Mouse (Mus musculus) layer of hippocampus, adult 11-12 months (tissue): Measurements from ENCODE around the gene Lzts2.
"Not testable (repeated sequence)": the region's sequence is repeated elsewhere in the genome, so short reads cannot be mapped to it uniquely, and the experiment has no call there.

ENCODE experiments used
- DNase-seq: peaks from one replicate; pipeline ENCODE4 v3.0.0; 2022; ENCODE audit warnings: low spot score

Lzts2 gene

DNA sequence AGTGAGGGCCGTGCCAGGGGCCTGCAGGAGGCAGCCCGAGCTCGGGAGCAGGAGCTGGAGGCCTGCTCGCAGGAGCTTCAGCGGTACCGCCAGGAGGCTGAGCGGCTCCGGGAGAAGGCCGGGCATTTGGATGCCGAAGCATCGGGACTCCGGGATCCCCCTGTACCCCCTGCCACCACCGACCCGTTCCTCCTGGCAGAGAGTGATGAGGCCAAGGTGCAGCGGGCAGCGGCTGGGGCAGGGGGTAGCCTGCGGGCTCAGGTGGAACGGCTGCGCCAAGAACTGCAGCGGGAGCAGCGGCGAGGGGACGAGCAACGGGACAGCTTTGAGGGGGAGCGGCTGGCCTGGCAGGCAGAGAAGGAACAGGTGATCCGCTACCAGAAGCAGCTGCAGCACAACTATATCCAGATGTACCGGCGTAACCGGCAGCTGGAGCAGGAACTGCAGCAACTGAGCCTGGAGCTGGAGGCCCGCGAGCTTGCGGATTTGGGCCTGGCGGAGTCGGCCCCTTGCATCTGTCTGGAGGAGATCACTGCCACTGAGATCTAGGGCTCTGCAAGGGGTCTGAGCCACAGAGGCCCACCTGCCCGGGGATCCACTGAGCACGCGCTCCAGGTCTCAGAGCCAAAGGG lies 11.8 kb downstream of the Lzts2 start:
- DNase-seq = no peak

DNA sequence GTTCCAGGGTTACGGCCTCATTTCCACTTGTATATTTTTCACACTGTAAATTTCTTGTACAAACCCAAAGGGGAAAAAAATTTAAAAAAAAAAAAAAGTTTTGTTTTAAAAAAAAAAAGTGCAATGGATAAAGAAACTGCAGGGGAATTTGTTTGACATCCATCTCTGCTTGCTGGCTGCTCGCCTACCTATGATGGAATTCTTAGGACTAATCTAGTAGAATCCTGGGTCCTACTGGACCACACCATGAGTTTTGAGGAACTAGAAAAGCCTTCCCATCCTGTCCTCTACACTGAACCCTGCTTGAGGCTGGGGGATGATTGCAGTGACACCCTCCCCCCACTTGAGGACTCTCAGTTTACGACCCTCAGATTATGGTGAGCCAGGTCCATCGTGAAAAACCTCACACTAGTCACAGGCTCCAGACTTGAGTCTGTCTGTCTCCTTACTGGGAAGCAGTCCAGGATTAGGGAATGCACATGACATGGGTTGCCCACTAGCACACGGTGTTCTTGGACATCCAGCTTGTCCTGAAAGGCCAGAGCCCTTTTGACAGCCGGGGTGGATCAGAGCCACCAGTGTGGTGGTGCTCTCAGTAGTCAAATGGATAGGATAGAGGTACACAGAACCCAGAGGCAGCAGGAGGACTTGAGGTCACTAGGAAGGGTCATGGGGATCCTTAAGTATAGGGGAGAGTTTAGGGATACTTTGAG lies 12.9 kb downstream of the Lzts2 start:
- no peak for DNase-seq

DNA sequence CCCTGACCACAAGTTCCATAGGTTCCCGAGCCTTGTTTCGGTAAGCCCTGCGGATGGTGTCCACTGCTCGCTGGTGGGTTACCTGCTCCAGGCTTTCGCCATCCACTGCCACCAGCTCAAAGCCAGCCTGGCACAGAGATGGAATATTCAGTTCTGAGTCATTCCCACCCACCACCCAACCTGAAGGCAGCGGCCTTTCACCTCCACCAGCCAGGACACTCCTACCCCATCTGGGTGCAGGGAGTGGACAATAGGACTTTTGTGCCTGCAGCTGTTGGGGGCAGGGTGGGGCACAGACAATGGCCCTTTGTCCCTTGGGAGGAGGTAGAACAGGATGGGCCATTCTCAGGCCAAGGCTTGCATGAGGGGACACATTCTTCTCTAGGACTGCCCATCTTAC lies 13.6 kb downstream of the Lzts2 start:
- peak; percentile 65 for DNase-seq

DNA sequence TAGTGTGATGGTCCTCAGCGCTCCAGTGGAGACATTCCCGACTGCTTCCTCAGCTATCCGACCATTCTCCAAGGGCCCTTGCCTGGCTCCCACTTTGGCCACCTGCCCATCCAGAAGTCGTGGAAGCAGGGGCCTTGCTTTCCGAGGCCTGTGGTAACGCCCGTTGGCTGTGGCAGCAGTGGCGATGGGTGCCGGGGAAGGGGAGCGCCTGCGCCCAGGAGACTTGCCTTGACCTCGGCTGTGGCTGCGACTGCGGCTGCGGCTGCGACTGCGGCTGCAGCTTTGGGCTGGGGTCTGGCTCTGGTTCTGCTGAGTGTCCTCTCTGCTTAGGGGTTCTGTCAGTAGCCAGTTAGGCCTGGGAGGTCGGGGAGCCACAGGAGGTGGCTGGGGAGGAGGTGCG lies 14.5 kb downstream of the Lzts2 start:
- no peak for DNase-seq

DNA sequence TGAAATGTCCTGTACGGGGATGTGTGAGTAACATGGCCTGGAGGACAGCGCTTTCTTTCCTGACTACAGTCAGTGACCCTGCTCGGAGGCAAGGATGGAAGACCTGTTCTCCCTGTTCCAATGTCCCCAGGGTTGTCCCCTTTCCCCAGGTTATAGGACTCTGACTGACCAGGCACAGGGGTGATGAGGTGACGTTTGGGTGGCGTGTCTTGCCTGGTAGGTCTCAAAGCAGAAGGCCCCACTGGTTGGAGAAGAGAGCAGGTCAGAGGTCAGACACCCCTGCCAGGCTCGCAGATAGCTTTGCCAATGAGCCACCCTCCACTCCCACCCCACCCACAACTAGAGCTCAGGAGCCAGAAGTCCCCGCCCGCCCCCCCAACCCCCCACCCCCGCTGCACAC lies 15.4 kb downstream of the Lzts2 start:
- no peak for DNase-seq

DNA sequence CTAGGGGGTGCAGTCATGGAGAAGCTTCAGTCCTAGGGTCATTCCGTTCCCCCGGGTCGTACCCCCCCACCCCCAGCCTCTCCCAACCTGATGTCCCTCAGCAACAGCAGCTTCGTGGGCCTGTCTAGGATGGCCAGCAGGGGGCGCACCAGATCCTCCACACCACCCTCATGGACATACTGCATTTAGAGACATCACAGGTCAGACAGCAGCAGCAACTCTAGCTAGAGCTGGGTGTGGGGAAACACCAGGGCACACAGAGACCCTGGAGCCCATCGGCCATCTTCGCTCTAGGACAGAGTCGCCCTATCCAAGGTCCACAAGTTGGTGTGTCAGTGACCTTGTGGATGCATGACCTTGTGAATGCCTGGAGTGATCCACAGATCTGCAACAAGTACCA lies 15.9 kb downstream of the Lzts2 start:
- DNase-seq = peak; percentile 76

DNA sequence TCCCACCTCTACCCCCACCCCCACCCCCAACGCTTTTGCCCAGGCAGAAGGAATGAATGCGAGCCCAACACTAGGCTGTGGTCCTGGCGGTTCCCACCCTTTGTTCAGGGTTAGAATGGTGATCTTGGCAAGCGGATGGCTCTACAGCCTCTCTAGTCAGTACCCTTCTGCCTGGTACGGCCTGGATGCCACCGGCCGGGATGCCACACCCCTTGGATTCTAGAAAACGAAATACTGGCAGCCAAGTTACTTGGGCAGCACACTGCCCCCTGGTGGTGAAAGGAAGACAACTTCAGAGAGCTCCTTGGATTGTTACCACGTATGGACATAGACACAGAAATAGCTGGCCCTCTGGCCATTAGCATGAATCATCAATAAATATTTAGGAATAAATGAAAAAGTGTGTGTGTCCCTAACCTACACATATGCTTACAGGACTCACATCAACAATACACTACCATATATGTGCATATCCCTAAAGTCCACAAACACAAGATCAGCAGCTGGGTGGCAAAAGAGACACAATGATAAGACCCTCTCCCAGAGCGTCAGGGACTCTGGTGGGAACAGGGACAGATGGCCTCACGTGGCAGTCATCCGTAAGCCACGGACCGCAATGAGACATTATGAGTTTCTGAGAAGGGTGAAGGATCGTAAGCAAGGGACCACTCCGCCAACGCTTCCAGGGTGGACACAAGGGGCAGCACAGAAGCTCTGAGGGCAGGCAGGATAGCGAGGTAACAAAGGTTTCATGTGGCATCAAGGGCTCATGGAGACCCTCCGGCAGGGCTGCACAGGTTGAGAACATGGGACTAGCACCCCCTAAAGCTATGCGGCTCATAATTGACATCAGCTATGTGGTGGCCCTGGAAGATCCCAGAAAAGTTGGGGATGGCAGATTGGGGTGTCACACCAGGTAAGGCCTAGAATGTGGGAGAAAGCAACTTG lies 16.8 kb downstream of the Lzts2 start:
- peak; percentile 89 for DNase-seq

DNA sequence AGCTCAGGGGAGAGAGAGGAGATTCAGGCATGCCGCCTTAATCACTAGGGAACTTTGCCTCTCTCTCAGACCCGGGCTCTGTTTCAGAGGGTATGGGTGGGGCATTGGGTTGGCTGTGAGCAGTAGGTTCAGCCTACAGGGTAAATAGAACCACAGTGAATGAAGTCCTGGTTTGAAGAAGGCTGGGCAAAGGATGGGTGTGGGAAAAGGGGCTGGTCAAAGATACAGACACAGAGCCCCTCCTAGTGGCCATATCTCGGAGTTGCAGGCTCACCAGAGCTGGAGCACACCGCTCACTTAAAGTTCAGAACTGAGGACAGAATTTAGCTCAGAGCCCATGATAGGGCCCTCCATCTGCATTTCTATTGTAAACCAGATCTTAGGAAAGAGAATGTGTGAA lies 17.6 kb downstream of the Lzts2 start:
- DNase-seq = peak; percentile 86

DNA sequence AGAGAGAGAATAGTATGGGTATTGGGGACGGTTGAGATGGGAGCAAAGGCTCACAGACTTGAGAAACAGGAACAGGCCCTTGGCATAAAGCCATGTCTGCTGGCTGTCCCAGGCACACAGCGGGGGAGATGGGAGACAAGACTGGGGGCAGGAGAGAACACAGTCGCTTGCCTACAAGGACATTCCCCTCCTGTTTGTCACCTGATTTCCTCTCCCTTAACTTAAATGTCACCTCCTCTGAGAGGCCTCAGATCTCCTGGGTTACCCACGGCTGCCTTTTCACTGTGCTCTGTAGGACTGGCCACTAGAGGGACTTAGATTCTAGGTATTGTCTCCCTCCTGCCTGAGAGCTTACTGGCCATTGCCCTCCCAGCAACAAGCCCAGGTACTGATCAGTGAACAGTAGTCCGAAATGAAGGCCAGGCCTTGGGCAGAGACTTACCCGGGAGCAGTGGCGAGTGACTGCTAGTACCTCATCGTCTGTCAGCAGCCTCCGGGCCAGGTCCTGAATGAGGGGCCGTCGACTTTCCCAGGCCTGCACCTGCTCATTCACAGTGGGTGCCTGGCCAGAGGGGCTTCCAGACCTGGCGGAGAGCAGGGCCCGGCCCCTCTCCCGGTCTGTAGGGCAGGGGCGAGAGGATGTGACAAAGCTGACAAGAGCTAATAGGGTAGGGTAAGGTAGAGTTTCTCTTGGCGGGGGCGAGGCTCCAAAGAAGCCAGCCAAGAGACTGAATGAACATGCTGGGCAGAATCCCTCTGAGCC lies 18.5 kb downstream of the Lzts2 start:
- no peak for DNase-seq

DNA sequence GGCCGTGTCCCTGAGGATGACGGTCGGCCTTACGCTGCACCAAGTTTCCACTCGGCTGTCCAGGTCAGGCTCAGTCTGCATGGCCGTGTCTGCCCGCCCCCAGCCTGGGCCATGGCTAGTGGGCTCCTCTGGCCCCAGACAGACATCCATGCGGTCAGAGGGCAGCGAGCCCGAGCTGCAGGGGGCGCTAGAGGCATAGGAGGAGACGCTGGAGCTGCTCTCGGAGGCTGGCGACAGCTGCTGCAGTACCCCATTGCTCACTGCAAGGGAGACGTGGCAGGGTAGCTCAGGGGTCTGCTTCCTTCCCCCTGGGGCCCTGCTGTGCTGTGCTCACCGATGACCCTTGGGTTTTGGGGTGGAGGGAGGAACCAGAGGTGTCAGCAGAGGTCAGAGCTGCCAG lies 22.7 kb downstream of the Lzts2 start:
- DNase-seq = no peak

DNA sequence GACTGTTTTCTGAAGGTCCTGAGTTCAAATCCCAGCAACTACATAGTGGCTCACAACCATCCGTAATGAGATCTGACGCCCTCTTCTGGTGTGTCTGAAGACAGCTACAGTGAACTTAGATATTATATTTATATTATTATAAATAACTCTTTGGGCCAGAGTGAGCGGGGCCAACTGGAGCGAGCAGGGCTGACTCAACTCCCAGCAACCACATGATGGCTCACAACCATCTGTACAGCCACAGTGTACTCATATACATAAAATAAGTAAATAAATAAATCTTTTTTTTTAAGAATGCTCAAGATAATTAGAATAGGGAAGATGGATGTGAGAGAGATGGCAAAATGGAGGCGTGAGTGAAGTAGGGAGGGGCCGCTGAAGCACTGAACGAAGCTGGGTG lies 24.0 kb downstream of the Lzts2 start:
- not testable (repeated sequence) for DNase-seq

DNA sequence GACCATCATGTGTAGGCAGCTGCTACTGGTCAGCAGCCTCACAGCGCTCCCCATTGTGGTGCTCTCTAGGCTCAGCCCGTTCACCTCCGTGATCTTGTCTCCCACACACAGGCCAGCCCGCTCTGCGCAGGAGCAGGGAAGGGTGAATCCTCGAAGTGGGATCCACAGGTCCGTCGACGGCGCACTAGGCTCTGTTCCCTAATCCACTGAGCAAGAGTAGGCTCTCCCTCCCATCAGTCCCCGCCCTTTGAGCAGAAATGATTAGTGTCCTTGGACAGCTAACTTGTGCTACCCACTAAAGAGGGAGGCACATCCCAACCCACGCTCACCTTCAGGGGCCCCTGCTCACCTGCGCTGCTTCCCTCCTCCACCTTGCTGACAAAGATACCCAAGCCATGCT lies 26.0 kb downstream of the Lzts2 start:
- no peak for DNase-seq

DNA sequence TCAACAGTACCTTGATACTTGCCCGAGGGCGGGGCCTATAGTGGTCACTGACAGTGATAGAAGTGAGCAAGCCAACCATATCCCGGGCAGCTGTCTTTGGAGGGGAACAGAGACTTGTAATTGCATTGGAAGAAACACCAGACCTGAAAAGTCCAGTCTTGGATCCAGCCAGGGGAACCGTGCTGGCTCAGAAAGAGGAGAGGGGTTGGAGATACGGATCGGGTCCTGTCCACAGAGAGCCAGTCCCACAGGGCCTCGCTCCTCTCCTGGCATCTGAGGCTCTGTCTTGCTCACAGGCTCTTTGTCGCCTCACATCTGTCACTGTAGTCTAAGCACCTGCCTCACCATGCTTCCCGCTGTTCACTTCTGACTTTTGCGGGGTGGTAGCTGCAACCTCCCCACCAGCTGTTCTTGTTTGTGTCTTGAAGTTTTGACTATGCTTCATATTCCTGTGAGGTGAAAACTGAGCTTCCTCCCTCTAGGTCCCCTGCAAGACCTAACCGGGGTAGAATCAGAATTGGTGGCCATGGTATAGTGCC lies 30.2 kb downstream of the Lzts2 start:
- no peak for DNase-seq

DNA sequence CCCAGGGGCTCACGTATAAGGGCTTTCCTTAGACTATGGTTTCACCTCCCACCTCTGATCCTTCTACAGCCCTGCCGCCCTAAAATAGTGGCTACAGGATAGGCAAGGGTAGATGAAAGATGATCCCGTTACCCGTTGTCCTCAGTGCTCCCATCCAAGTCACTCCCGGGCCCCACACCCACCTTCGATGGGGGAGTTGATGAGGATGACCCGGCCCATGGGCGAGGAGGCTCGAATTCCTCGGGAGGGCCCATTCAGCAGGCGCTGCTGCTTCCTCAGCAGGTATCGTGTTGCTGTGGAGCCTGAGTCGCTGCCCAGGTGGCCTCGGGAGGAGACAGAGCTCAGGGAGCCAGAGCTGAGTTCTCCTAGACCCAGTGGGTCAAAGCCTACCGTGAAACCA lies 31.0 kb downstream of the Lzts2 start:
- no peak for DNase-seq

DNA sequence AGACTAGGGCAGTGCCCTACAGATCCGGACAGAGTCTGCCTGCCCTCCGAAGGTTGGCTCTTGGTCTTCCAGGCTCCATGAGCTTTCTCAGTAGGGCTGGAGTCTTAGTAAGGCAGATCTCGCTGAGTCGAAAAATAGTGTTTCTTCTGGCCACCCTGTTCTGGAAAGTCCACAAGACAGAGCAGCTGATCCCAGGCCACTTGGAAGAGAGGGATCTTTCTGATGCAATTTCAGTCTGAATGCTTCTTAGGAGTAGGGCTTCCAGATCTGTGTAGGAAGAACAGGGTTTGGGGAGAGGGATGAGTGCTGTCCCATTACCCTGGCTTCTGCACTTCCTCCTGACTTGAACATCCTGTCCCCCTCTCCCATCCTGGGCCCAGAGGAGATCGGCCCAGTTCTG lies 31.4 kb downstream of the Lzts2 start, which contains the start of gene Pdzd7:
Pdzd7 (minus strand) TSS at position 67 of the 400 bp plus-strand sequence.
- no peak for DNase-seq

DNA sequence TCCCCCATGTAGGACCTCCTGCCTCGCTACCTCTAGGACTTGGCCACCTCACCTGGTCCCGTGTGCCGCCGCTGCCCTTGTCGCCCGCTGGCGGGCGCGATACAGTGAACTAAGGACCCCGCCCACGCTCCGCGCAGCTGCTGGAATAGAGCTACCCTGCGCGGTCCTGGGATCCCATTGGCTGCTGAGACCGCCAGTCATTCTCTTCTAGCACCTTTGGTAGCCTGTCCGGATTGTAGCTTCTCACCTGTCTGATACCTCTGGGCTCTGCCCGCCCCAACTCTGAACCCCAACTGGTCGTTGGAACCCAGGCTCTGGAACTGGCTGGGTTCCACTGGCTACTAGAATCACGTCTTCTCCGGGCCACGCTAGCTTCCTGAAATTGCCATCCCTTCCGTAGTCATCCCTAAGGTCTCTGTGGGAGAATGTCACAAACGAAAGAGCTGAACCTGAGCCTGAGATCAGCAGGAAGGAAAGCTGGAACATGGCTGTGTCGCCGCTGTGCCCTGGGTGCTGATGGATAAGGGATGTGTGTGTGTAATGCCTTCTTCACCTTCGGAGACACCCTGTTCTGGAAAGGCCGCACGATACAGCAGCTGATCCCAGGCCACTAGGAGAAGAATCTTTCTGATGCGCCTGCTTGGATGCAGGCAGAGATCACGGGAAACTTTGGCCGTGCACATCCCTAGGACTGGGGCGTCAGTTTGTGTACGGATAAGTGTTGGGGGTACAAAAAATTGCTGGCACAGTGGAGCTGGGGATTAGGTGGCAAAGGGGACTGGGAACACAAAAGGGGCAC lies 32.5 kb downstream of the Lzts2 start:
- DNase-seq = peak; percentile 88

DNA sequence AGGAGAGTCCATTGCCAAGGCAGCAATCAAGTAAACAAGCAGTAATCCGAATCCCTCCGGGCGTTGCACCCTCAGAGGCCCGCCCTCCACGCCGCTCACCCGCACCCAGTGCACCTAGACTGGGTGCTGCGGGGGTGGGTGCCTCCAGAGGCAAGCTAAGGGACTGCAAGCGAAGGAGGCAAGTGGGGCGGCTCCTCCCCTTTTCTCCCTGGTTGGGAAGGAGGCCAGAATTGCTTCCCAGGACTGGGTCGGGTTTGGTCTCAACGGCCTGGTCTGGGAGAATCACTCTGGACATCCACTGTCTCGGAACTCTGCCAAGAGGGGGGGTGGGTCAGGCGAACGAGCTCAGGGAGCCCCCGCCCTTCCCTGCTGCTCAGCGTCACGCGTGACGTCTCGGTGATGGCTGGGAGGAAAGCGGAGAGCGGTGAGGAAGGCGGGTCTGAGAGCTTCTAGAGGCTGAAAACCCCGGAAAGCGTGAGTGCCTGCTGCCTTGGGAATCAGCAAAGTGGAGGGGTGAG lies 33.3 kb downstream of the Lzts2 start, which contains the start of gene Sfxn3:
Sfxn3 (plus strand) TSS at position 87 of the 518 bp plus-strand sequence.
- DNase-seq = peak; percentile 93

DNA sequence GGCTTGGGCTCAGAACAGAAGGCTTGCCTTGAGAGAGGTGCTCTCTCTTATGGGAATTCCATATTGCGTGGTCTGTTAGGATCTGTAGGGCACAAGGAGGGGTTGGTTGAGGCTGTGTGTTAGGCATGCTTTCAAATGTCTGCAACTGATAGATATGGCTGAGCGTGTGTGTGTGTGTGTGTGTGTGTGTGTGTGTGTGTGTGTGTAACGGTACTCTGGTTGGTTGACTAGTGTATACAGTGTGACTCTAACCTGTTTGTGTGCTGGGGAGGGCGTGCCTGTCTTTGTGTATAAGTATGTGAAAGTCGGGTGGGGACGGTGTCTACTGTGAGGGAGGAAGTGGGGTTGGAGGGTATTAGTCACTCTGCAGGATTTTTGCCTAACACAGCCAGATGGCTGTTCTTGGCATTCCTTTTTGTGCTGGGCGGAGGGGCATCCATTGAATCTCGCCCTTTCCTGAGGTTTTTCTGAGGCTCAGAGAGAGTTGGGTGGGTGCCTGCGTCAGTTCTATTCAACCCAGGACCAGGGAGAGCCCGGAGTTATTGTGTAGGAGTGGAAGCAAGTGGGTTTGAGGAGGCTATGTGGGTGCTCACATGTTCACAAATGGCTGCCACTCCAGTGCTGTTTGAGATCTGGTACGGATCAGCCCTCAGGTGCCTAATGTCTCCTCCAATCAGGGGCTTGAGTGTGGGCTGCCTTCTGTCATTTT lies 33.9 kb downstream of the Lzts2 start:
- peak; percentile 82 for DNase-seq

DNA sequence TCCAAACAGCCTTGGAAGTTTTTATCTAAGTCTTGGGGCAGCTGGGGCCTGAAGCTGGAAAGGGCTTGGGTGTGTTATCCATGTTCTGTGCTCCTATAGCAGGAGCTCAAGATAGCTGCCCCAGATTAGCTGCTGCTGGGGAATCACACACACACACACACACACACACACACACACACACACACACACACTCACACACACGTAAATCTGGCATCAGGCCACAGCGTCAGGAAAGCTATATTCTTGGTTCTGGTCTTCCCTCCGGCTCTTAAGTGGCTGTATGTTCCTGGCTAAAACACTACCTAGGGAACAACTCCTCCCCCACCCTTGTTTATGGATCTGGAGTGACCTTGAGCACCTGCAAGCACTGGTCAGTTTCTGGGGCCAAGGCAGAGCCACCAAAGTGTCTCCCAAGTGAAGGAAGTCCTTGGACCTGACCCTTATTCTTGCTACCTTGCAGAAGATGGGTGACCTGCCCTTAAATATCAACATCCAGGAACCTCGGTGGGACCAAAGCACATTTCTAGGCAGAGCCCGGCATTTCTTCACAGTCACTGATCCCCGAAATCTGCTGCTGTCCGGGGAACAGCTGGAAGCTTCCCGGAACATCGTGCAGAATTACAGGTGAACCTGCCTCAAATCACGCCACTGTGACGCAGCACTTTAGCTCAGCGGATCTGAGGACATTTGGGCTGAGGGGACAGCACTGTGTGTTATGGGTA lies 34.6 kb downstream of the Lzts2 start:
- no peak for DNase-seq
